Mouse (Mus musculus) limb, embryonic 12.5 days (tissue): ENCODE measurements at regions not wholly inside any gene's neighbourhood (a gene's known extent, or its start where the extent isn't known, plus 50 kb on each side); places are given as distances from the start of the nearest gene placed in this dataset.

Experiments used
- ATAC-seq: fragments of 200-750 bp; cut with Nextera tagmentation; 2 replicates; pipeline ENCODE4 v1.8.0; 2017; ENCODE audit warnings: low read depth, moderate TSS enrichment; ENCODE audit not compliant: insufficient number of reproducible peaks, insufficient read depth, low FRiP score, low TSS enrichment
- H3K27ac ChIP-seq: fragments of 300-500 bp; sonication (generic); 2 replicates; pipeline ENCODE4 v1.5.1; 2016; ENCODE audit warnings: mild to moderate bottlenecking, moderate library complexity
- H3K27me3 ChIP-seq: fragments of 300-500 bp; sonication (generic); 2 replicates; pipeline ENCODE4 v1.6.1; 2016; ENCODE audit warnings: mild to moderate bottlenecking, moderate library complexity
- H3K36me3 ChIP-seq: fragments of 300-500 bp; sonication (generic); 2 replicates; pipeline ENCODE4 v1.6.1; 2016; ENCODE audit warnings: mild to moderate bottlenecking, moderate library complexity
- H3K4me1 ChIP-seq: fragments of 300-500 bp; sonication (generic); replicated peaks from 2 replicates; pipeline ENCODE4 v1.6.1; 2016
- H3K4me2 ChIP-seq: fragments of 300-500 bp; sonication (generic); 2 replicates; pipeline ENCODE4 v1.6.1; 2016; ENCODE audit warnings: mild to moderate bottlenecking, moderate library complexity
- H3K4me3 ChIP-seq: fragments of 300-500 bp; sonication (generic); replicated peaks from 2 replicates; pipeline ENCODE4 v1.5.1; 2016; ENCODE audit warnings: mild to moderate bottlenecking
- H3K9ac ChIP-seq: fragments of 300-500 bp; sonication (generic); replicated peaks from 2 replicates; pipeline ENCODE4 v1.6.1; 2016; ENCODE audit warnings: mild to moderate bottlenecking, moderate library complexity
- H3K9me3 ChIP-seq: fragments of 300-500 bp; sonication (generic); 2 replicates; pipeline ENCODE4 v1.6.1; 2016; ENCODE audit warnings: mild to moderate bottlenecking, moderate library complexity
- WGBS: fragments of 180-500 bp; shearing (Covaris S2); methylation state at CpG from one replicate; pipeline ENCODE4 v1.1.7; 2016; 5-methylcytosine and 5-hydroxymethylcytosine counted together

GRCm38 (mm10) chr12:110376062-110376837 lies 70.7 kb upstream of the Ppp2r5c start:
- WGBS, result 30% methylated on average over 7 of the region's 7 CpGs

GRCm38 (mm10) chr12:110376838-110377150 lies 70.1 kb upstream of the Ppp2r5c start:
- Histone ChIP-seq H3K4me1 (peaks cover 13% of the 10 kb centered on the region), H3K9ac (no peak overlapping the region), H3K27me3 (peaks cover 81% of the 10 kb centered on the region), H3K4me2 (no peak overlapping the region), H3K9me3 (no peaks in the 10 kb centered on the region), H3K27ac (no peak overlapping the region), H3K36me3 (no peaks in the 10 kb centered on the region), H3K4me3 (no peak overlapping the region)
- WGBS, result 63% methylated on average over 4 of the region's 4 CpGs
- ATAC-seq, result no peak

More at GRCm38 (mm10) chr12:110376062-110376837, 70.7 kb upstream of the Ppp2r5c start:
- no peaks in the 10 kb centered on the region for H3K9me3 ChIP-seq
- H3K27ac ChIP-seq, result no peak overlapping the region
- no peaks in the 10 kb centered on the region for H3K36me3 ChIP-seq
- no peak overlapping the region for H3K9ac ChIP-seq
- H3K27me3 ChIP-seq, result peaks cover 80% of the 10 kb centered on the region
- peaks cover 13% of the 10 kb centered on the region for H3K4me1 ChIP-seq
- ATAC-seq, result no peak
- H3K4me3 ChIP-seq, result no peak overlapping the region
- no peak overlapping the region for H3K4me2 ChIP-seq

- WGBS, result 66% methylated on average over 6 of the region's 6 CpGs
- Histone ChIP-seq H3K4me2 (no peak overlapping the region), H3K4me1 (peaks cover 13% of the 10 kb centered on the region), H3K9me3 (no peaks in the 10 kb centered on the region), H3K9ac (no peak overlapping the region), H3K27me3 (peaks cover 76% of the 10 kb centered on the region), H3K27ac (no peak overlapping the region), H3K4me3 (no peak overlapping the region), H3K36me3 (no peaks in the 10 kb centered on the region)
- no peak for ATAC-seq
Measured at GRCm38 (mm10) chr12:110377306-110377705, 69.6 kb upstream of the Ppp2r5c start.

GRCm38 (mm10) chr12:110377734-110378133 lies 69.2 kb upstream of the Ppp2r5c start:
- no peak for ATAC-seq
- Histone ChIP-seq H3K4me3 (no peak overlapping the region), H3K27me3 (peaks cover 72% of the 10 kb centered on the region), H3K9ac (no peak overlapping the region), H3K36me3 (no peaks in the 10 kb centered on the region), H3K27ac (no peak overlapping the region), H3K9me3 (no peaks in the 10 kb centered on the region), H3K4me1 (peaks cover 12% of the 10 kb centered on the region), H3K4me2 (no peak overlapping the region)
- WGBS, result 77% methylated on average over 10 of the region's 10 CpGs

- no peak overlapping the region for H3K9ac ChIP-seq
- no peak overlapping the region for H3K27ac ChIP-seq
- 81% methylated on average over 5 of the region's 5 CpGs for WGBS
- no peak for ATAC-seq
- peaks cover 6% of the 10 kb centered on the region; the same call in 1 of the 2 replicates for H3K4me1 ChIP-seq
- H3K4me2 ChIP-seq, result no peak overlapping the region
- peaks cover 67% of the 10 kb centered on the region for H3K27me3 ChIP-seq
- no peaks in the 10 kb centered on the region for H3K36me3 ChIP-seq
- H3K9me3 ChIP-seq, result no peaks in the 10 kb centered on the region
- H3K4me3 ChIP-seq, result no peak overlapping the region
Measured at GRCm38 (mm10) chr12:110378302-110378701, 68.6 kb upstream of the Ppp2r5c start.

- 71% methylated on average over 12 of the region's 12 CpGs for WGBS
- Histone ChIP-seq H3K4me2 (no peak overlapping the region), H3K9ac (no peak overlapping the region), H3K4me3 (no peak overlapping the region), H3K27me3 (peaks cover 53% of the 10 kb centered on the region), H3K4me1 (peaks cover 5% of the 10 kb centered on the region; the same call in 1 of the 2 replicates), H3K36me3 (no peaks in the 10 kb centered on the region), H3K27ac (no peak overlapping the region), H3K9me3 (no peaks in the 10 kb centered on the region)
- no peak for ATAC-seq
Measured at GRCm38 (mm10) chr12:110379721-110380120, 67.2 kb upstream of the Ppp2r5c start.

GRCm38 (mm10) chr12:110380831-110381750 lies 65.8 kb upstream of the Ppp2r5c start:
- WGBS, result 48% methylated on average over 25 of the region's 25 CpGs
- no peak overlapping the region for H3K27ac ChIP-seq
- ATAC-seq, result no peak

GRCm38 (mm10) chr12:110385031-110385430 lies 61.9 kb upstream of the Ppp2r5c start:
- H3K36me3 ChIP-seq, result no peaks in the 10 kb centered on the region
- 71% methylated on average over 20 of the region's 20 CpGs for WGBS
- no peak for ATAC-seq
- no peak overlapping the region for H3K4me3 ChIP-seq
- no peaks in the 10 kb centered on the region for H3K9me3 ChIP-seq
- H3K27ac ChIP-seq, result no peak overlapping the region
- no peak overlapping the region for H3K9ac ChIP-seq
- no peaks in the 10 kb centered on the region for H3K4me1 ChIP-seq
- H3K27me3 ChIP-seq, result peaks cover 22% of the 10 kb centered on the region
- H3K4me2 ChIP-seq, result no peak overlapping the region

More at GRCm38 (mm10) chr12:110380831-110381750, 65.8 kb upstream of the Ppp2r5c start:
- Histone ChIP-seq H3K4me3 (no peak overlapping the region), H3K27me3 (peaks cover 51% of the 10 kb centered on the region), H3K36me3 (no peaks in the 10 kb centered on the region), H3K4me2 (no peak overlapping the region), H3K9ac (no peak overlapping the region), H3K9me3 (no peaks in the 10 kb centered on the region), H3K4me1 (no peaks in the 10 kb centered on the region)

- 85% methylated on average over 20 of the region's 20 CpGs for WGBS
- H3K4me3 ChIP-seq, result no peak overlapping the region
- H3K27ac ChIP-seq, result no peak overlapping the region
- no peak overlapping the region for H3K9ac ChIP-seq
- no peaks in the 10 kb centered on the region for H3K9me3 ChIP-seq
- no peaks in the 10 kb centered on the region for H3K4me1 ChIP-seq
- peaks cover 14% of the 10 kb centered on the region; the same call in 1 of the 2 replicates for H3K27me3 ChIP-seq
- no peak overlapping the region for H3K4me2 ChIP-seq
- H3K36me3 ChIP-seq, result no peaks in the 10 kb centered on the region
- ATAC-seq, result no peak
Measured at GRCm38 (mm10) chr12:110385801-110386599, 60.9 kb upstream of the Ppp2r5c start.

GRCm38 (mm10) chr12:110387056-110387455 lies 59.9 kb upstream of the Ppp2r5c start:
- H3K36me3 ChIP-seq, result no peaks in the 10 kb centered on the region
- H3K27ac ChIP-seq, result no peak overlapping the region
- H3K4me2 ChIP-seq, result no peak overlapping the region
- H3K4me1 ChIP-seq, result no peaks in the 10 kb centered on the region
- no peak overlapping the region for H3K4me3 ChIP-seq
- 71% methylated on average over 11 of the region's 11 CpGs for WGBS
- no peak overlapping the region for H3K9ac ChIP-seq
- H3K27me3 ChIP-seq, result 0 out of 2 replicates have a peak, but pooled peaks cover 8% of the 10 kb centered on the region
- no peaks in the 10 kb centered on the region for H3K9me3 ChIP-seq
- ATAC-seq, result no peak

GRCm38 (mm10) chr12:110387567-110387966 lies 59.4 kb upstream of the Ppp2r5c start:
- H3K4me2 ChIP-seq, result no peak overlapping the region
- H3K4me3 ChIP-seq, result no peak overlapping the region
- H3K36me3 ChIP-seq, result no peaks in the 10 kb centered on the region
- H3K27me3 ChIP-seq, result 0 out of 2 replicates have a peak, but pooled peaks cover 8% of the 10 kb centered on the region
- H3K9ac ChIP-seq, result no peak overlapping the region
- H3K9me3 ChIP-seq, result no peaks in the 10 kb centered on the region
- ATAC-seq, result no peak
- no peak overlapping the region for H3K27ac ChIP-seq
- WGBS, result 77% methylated on average over 4 of the region's 4 CpGs
- no peaks in the 10 kb centered on the region for H3K4me1 ChIP-seq
